Comparison of ENCODE assay signal across 17 mouse cellular contexts in the genomic region with DNA sequence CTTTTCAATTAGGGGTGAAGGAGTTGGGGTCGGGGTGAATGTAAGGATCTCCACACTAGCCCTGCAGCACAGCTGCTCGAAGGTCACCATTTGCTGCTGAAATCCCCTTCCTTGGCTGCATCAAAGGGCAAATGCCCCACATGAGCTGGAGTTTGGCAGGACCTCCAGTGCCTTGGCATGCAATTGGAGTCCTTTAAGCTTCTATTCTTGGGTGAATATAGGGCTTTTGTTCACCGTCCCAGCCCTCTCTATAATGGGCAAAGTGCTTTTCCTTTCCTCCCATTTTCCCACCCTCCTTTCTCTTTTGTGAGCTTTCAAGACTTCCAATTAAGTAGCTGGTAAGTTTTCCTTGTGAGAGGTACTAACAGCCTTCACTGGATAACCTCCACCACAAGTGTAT.
DNase-seq lines count a peak whose midpoint lies in the region; ATAC-seq lines count a peak whose summit lies in the region.
"Had no signal": no experiment of that assay in that cellular context is flagged by ENCODE, and none has a peak within 500 bp of the region (broad histone marks: within the 10 kb centered on the region; RNA-seq: fewer than 3 reads in every experiment).

No protein-coding gene starts in this region.

- no peaks in the 10 kb centered on the region for H3K36me3 ChIP-seq in forebrain, embryonic 14.5 days (ENCODE audit: control insufficient read depth, insufficient read depth, low read length)
- H3K36me3 ChIP-seq: G1E; limb, embryonic 12.5 days had no signal

- 5% methylated on average over 3 of the region's 3 CpGs for WGBS in forebrain, embryonic 14.5 days

- H3K27me3 ChIP-seq in forebrain, embryonic 14.5 days (replicated peaks; ENCODE audit: control insufficient read depth, insufficient read depth, low read length) = no peaks in the 10 kb centered on the region

- no peaks in the 10 kb centered on the region for H3K9me3 ChIP-seq in forebrain, embryonic 14.5 days (replicated peaks; ENCODE audit: control insufficient read depth, low read length)
- H3K9me3 ChIP-seq: limb, embryonic 12.5 days had no signal

- peaks cover 33% of the 10 kb centered on the region for H3K4me1 ChIP-seq in forebrain, embryonic 14.5 days (ENCODE audit: control insufficient read depth, insufficient read depth, low read length)

- H3K4me3 ChIP-seq in forebrain, embryonic 14.5 days (ENCODE audit: low read depth, low read length) = no peak overlapping the region
- H3K4me3 ChIP-seq: limb, embryonic 12.5 days had no signal

- ATAC-seq in forebrain, embryonic 14.5 days = peak; percentile 56
- ATAC-seq: hindbrain, embryonic 16.5 days had no signal

- no peak overlapping the region; the same call in 1 of the 2 replicates for H3K27ac ChIP-seq in forebrain, embryonic 14.5 days (ENCODE audit: low read depth, low read length)
- H3K27ac ChIP-seq: kidney, postnatal 0 days; limb, embryonic 12.5 days; liver, embryonic 14.5 days had no signal

- no peak overlapping the region for H3K4me2 ChIP-seq in forebrain, embryonic 14.5 days (ENCODE audit: low read length)
- H3K4me2 ChIP-seq: heart, embryonic 11.5 days; limb, embryonic 12.5 days had no signal

- DNase-seq in layer of hippocampus, adult 8-10 months (ENCODE audit: low spot score in 2 of 2) = peak; percentile 43 to 52
- no peak for DNase-seq in layer of hippocampus, adult 9-10 months (ENCODE audit: low spot score)
- peak; percentile 39 for DNase-seq in right cerebral cortex, adult 18-20 months
- DNase-seq in right cerebral cortex, postnatal 14 days = no peak
- DNase-seq in forebrain, embryonic 14.5 days (ENCODE audit: low spot score) = peak; percentile 87
- no peak for DNase-seq in embryo, embryonic 9.5 days (ENCODE audit: extremely low spot score)
- no peak for DNase-seq in lung, postnatal 25 days (ENCODE audit: low spot score)
- DNase-seq: cerebellum, adult 9-10 months; embryo, embryonic 11 days; heart, postnatal 14 days; kidney, adult 11 months had no signal

- no peak overlapping the region for H3K9ac ChIP-seq in forebrain, embryonic 14.5 days (ENCODE audit: low read length)
- H3K9ac ChIP-seq: limb, embryonic 12.5 days; liver, embryonic 14.5 days had no signal

Comparison
In these comparisons a context has a peak if more than half of its experiments do, and no peak if none do; other contexts are left out.
1. DNase-seq: peak in layer of hippocampus, adult 8-10 months (2 of 2), right cerebral cortex, adult 18-20 months (single experiment) and forebrain, embryonic 14.5 days (single experiment); none in layer of hippocampus, adult 9-10 months (single experiment), right cerebral cortex, postnatal 14 days (single experiment), embryo, embryonic 9.5 days (single experiment) and lung, postnatal 25 days (single experiment).